Mouse (Mus musculus) spleen, adult 12 weeks (tissue): ENCODE measurements around the gene Dcpp1.
"Not testable (repeated sequence)": the region's sequence is repeated elsewhere in the genome, so short reads cannot be mapped to it uniquely, and the experiment has no call there.

Experiments used
- DNase-seq: peaks from one replicate; pipeline ENCODE4 v3.0.0; 2022; ENCODE audit warnings: low spot score

Dcpp1 gene

DNA sequence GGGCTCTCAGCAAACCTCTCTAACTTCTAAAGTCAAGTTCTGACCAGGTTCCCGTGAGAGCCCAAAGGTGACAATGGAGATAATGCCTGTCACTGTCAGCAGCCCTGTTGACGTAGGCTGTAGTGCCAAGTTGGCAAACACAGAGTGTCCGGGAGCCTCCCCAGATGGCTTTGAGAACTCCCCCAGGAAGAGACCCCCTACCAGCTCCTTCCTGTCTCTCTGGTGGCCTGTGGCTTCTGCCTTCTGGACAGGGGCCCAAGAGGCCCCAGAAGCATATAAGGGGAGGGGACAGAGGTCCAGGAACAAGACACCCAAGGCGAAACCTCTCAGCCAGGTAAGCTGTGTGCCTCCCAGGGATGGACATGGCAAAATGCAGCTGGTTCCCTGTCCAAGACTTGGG is at the start of gene Dcpp1, which contains the start of gene Dcpp2:
TSS of gene Dcpp1 (plus strand) at position 301 of the 400 bp plus-strand sequence.
TSS of gene Dcpp2 (plus strand) at position 305 of the 400 bp plus-strand sequence.
- not testable (repeated sequence) for DNase-seq

DNA sequence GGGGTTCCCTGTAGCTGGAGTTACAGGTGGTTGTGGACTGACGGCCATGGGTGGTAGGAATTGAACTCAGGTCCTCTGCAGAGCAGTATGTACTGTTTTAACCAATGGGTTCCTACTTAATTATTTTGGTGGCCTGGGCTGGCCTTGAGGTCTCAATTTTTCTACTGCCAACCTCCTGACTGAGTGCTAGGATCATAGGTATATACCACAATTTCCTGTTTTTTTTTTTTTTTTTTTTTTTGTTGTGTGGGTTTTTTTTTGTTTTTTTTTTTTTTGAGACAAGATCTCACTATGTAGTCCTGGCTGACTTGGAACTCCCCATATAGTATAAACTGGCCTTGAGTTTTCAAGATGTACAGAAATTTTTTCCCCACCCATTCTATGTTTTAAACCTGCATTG is 49.5 kb upstream of the Dcpp1 start:
- no peak for DNase-seq

DNA sequence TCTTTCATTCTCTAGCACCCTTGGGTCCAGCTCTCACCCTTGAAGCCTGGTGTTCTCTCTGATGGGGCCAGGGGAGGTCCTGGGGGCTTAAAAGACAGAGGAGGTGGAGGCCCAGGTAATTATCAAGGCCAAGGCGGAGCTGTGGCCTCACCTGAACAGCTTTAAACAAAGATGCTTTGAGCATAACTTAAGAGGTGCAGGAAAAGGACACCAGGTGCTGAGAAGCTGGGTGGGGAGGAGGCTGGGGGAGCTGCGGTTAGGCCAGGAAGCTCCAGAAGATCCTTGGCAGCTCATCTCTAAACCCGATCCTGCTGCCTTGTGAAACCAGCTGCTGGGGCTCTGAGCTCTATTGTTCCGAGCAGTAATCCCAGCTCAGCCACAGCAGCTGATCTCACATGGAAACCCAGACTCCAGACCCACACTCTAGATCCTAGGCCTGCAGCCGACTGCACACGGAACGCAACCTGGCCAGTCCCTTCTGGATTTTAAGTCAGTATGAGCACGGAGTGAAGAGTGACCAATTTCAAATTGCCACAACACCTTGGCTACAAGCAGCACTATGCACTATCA is 44.6 kb upstream of the Dcpp1 start, which contains the start of gene Prss33:
TSS of gene Prss33 (minus strand) at position 51 of the 570 bp plus-strand sequence.
- no peak for DNase-seq

GRCm38 (mm10) chr17:23841145-23841544 is 39.5 kb upstream of the Dcpp1 start:
- DNase-seq, result peak; percentile 36

DNA sequence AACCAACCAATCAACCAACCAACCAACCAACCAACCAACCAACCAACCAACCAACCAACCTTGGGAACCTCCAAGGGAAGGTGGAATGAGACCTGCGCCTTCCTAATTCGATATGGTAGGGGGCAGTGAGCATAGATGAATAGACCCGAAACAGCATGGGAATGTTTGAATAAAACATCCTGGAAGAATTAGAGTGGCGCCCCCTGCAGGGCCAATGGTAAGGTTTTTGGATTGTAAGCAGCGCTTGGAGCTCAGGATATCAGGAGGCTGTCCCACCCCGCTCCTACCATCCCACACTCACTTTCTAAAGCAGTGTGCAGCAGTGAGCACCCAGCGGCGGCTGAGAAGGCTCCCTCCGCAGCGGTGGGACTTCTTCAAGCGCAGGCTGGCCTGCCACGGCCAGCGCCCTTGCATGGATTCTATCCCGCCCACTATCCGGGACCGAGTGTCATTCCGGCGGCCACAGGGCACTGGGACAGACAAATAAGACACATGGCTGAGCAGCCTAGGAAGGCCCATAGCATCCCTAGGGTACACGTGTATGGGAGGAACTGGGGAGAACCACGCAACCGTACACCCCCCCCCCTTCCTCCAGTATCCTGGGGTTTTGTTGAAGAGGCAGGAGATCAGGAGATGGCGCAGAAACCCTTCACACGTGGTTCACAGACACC is 37.4 kb upstream of the Dcpp1 start:
- DNase-seq, result no peak

GRCm38 (mm10) chr17:23843812-23844273 is 36.8 kb upstream of the Dcpp1 start, which contains the start of the genes Prss32 and Prss41:
TSS of gene Prss32 (plus strand) at chr17:23843855.
TSS of gene Prss41 (minus strand) at chr17:23844172.
- peak; percentile 23 for DNase-seq

DNA sequence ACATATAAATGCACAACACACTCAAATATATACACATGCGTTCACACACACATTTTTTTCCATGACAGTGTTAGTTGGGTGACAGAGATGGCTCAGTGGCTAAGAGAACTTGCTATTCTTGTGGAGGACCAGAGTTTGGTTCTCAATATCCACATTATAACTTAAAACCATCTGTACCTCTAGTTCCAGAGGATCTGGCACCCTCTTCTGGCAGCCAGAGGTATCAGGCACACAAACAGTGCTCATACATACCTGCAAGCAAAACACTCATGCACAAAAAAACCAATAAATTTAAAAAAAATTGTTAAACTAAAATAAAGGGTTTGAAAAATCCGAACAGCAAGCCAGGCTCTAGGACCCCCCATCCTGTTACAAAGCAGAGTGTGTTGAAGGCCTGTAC is 30.6 kb upstream of the Dcpp1 start:
- DNase-seq, result no peak

DNA sequence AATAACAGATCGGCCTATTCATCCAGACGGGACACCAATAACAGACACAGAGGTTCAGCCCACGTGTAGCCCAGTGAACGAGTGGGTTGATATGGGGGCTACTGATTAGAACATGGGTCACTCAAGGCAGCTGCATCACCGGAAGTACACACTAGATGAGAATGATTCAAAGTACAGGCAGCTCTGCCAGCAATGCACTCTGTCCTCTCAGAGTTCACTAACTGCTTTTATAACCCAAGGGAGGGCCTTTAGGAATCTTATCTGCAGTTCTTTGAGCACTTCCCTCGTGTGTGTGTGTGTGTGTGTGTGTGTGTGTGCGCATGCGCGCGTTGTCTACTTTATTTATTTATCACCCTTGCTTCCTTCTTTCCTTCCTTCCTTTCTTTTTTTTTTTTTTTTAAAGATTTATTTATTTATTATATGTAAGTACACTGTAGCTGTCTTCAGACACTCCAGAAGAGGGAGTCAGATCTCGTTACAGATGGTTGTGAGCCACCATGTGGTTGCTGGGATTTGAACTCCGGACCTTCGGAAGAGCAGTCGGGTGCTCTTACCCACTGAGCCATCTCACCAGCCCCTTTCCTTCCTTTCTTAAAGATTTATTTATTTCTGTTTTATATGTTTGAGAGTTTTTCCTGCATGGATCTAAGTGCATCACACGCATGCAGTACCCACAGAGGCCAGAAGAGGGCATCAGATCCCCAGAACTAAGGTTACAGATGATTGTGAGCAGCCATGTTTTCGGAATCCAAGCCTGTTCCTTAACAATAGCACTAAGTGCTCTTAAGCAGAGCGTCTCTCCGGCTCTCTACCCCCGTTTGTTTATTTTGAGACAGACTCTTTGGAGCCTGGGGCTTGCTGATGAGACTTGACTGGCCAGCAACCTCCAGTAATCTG is 29.6 kb upstream of the Dcpp1 start:
- peak; percentile 37 for DNase-seq

GRCm38 (mm10) chr17:23853292-23853691 is 27.4 kb upstream of the Dcpp1 start:
- peak; percentile 30 for DNase-seq

DNA sequence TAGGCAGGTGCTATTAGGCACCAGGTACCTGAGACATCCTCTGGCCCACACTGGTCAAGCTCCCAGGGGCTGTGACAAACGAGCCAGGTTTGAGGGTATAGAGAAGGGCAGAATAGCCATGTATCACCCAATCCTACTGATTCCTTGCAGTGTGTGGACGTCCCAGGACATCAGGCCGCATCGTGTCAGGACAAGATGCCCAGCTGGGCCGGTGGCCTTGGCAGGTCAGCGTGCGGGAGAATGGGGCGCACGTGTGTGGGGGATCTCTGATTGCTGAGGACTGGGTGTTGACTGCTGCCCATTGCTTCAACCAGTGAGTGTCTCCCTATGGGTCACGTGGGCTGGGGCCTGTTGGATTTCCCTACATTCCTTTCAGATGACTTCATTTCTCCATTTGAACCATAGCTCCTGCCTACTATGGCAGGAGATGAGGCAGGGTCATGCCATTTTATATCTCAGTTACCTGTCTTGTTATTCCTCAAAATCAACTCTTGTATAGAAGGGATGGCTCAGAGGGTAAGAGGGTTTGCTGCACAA is 26.4 kb upstream of the Dcpp1 start:
- no peak for DNase-seq

DNA sequence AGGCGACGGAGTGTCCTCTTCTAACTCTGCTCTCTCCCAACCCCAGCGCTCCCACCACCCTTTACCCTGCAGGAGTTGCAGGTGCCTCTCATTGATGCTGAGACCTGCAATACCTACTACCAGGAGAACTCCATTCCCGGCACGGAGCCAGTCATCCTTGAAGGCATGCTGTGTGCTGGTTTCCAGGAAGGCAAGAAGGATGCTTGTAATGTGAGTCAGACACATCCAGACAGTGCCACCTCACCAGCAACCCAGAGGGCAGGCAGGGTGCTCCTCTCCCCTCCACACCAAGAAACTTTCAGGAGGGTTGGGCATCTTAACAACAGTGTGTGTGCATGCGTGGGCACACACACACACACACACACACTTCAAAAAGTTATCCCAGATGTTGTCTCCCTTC is 23.5 kb upstream of the Dcpp1 start:
- DNase-seq, result no peak

GRCm38 (mm10) chr17:23857913-23858312 is 22.8 kb upstream of the Dcpp1 start:
- DNase-seq, result no peak

DNA sequence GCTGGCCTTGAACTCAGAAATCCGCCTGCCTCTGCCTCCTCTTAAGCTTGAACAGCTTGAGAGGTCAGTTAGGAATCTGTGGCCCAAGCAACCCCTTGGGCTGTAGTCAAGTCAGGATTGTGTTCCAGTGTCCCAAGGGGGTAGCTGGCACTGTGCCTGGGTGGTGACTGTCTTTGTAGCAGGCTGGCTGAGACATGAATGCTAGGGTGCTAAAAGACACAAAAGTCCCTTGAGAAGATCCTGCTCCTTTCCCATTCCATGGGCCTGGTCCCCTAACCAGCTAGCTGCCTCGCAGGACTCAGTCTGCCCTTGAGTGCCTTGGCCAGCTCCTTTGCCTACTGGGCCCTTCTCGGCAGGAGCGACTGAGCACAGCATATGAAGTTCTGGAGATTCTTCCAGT is 17.8 kb upstream of the Dcpp1 start:
- DNase-seq, result no peak

- no peak for DNase-seq
Measured at GRCm38 (mm10) chr17:23867756-23868155, 12.9 kb upstream of the Dcpp1 start, which contains the start of gene Prss21. TSS of gene Prss21 (plus strand) at chr17:23868056.

DNA sequence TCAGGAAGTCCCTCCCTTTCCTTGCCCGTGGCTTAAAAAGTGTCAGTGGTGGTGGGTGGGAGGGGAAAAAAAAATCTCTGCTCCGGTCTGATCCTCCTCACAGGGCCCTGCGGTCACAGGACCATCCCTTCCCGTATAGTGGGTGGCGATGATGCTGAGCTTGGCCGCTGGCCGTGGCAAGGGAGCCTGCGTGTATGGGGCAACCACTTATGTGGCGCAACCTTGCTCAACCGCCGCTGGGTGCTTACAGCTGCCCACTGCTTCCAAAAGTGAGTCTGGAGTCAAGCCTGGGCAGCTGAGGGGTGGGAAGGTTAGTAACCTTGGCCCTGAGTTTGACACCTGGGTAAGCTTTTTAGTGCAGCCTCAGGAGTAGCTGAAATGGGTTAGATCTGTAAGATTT is 12.2 kb upstream of the Dcpp1 start:
- no peak for DNase-seq

GRCm38 (mm10) chr17:23873884-23874856 is 6.5 kb upstream of the Dcpp1 start:
- DNase-seq, result no peak

DNA sequence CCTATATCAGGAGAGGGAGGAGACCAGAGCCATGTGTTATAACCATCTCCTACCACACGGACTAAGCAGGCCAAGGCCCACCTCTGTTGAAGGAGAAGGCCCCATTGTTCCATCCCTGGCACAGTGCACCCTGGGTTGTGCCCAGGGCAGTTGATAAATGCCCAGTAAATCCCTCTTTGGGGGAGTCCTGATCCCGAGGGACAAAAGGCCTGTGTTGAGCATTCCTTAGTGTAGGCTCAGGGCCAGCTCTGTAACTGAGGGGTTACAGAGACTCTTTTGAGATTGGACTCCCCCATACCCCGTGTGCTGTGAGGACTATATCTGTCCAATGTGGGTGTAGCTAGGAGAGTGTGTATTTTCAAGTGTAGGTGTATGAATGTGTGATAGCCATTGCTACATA is 3.9 kb upstream of the Dcpp1 start:
- no peak for DNase-seq

DNA sequence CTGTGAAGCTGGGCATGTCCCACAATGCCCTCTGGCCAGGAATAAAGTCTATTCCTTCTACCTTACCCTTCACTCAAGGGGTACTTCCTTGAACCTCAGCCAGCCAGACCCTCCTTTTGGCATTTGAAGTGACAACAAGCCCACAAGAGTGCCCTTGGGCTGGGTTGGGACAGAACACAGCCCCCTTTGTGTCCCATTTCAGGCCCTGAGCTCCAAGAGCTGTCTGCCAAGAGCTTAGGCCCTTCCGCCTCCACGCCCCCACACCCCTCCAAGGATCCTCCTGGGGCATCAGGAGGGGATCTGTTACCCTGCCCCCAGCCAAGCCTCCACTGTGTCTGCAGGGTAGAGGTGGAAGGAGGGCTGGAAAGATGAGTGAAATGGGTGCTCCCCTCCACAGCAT is 3.5 kb upstream of the Dcpp1 start:
- DNase-seq, result no peak

- DNase-seq, result not testable (repeated sequence)
Measured at GRCm38 (mm10) chr17:23917158-23917557, 36.5 kb downstream of the Dcpp1 start, which contains the start of gene Dcpp3. TSS of gene Dcpp3 (plus strand) at chr17:23917458.

DNA sequence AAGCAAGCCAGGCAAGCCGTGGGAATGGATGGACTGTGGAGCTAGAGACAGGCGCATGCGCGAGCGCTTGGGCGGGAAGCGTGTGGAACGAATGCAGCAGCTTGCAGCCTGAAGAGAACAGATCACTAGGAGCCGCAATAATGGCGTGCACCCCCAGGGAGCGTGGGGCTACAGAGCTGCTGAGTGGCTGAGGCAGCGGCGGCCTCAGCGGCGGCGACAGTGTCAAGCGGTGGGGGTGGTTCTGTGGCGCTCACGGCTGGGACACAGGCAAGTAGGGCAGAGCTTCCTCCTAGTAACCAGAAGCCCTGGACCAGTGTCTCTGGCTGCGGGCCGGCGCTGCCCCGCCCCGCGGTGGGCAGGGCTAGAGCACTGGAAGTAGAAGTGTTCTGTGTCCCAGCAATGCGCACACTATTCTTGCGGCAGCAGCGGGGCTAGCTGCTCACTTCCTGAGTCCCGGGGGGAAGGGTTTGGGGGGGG is 43.9 kb downstream of the Dcpp1 start:
- peak; percentile 75 for DNase-seq

DNA sequence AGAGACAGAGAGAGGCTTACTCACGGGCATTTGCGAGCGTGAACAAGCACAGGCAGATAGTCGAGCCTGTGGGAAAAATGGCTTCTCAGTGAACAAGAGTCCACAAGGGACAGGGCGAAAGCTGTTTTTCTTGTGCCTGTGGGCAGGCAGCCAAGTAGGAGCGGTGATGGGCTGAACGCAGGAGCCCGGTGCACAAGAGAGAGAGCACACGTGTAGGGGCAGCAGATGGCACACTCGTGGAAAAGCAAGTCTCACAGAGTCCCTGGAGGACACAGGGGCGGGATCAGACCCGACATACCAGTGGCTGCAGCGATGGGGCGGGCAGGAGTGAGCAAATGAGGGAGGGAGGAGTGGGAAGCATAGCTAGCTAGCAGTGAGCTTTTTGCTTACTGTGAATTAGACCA is 44.4 kb downstream of the Dcpp1 start:
- DNase-seq, result peak; percentile 22
